In the genomic region with DNA sequence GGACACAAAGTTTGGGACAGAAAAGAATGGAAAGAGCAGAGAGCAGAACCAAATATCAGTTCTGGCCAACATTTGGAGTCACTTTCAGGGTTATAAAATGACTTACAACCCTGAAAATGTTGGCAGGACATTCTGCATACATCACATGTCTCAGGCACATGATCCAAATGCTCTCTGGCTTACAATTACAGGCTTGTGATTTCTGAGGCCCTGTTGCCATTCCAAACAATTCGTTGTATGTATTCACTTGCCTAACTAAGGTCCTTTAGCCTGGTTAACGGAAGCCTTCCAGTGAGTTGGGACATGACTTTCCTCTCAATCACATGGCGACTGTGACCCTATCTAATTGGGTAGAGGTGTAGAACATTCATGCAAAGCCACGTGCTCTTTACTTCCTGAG, we compare ENCODE assay signal across 12 mouse cellular contexts.
DNase-seq lines count a peak whose midpoint lies in the region; ATAC-seq and TF ChIP-seq lines count a peak whose summit lies in the region.
"Had no signal": no experiment of that assay in that cellular context is flagged by ENCODE, and none has a peak within 500 bp of the region (broad histone marks: within the 10 kb centered on the region; RNA-seq: fewer than 3 reads in every experiment).

No protein-coding gene starts in this region.

- H3K4me1 ChIP-seq in kidney, embryonic 15.5 days, result no peaks in the 10 kb centered on the region
- no peaks in the 10 kb centered on the region for H3K4me1 ChIP-seq in stomach, postnatal 0 days (replicated peaks; ENCODE audit: control insufficient read depth, insufficient read depth)
- H3K4me1 ChIP-seq in midbrain, embryonic 15.5 days, result no peaks in the 10 kb centered on the region
- H3K4me1 ChIP-seq: midbrain, embryonic 12.5 days had no signal

- no peak overlapping the region for H3K4me2 ChIP-seq in kidney, embryonic 15.5 days
- no peak overlapping the region for H3K4me2 ChIP-seq in stomach, postnatal 0 days (replicated peaks; ENCODE audit: low read depth)
- H3K4me2 ChIP-seq in midbrain, embryonic 15.5 days, result no peak overlapping the region
- H3K4me2 ChIP-seq: midbrain, embryonic 12.5 days had no signal

- ATAC-seq in kidney, embryonic 15.5 days (replicated peaks; ENCODE audit: low FRiP score), result no peak
- ATAC-seq in stomach, postnatal 0 days (ENCODE audit: low FRiP score, low TSS enrichment), result no peak
- no peak for ATAC-seq in midbrain, embryonic 15.5 days (replicated peaks)
- ATAC-seq: forebrain, embryonic 14.5 days; intestine, postnatal 0 days had no signal

- no peaks in the 10 kb centered on the region for H3K9me3 ChIP-seq in kidney, embryonic 15.5 days (replicated peaks)
- H3K9me3 ChIP-seq in stomach, postnatal 0 days (ENCODE audit: control insufficient read depth, low read length), result no peaks in the 10 kb centered on the region
- no peaks in the 10 kb centered on the region for H3K9me3 ChIP-seq in midbrain, embryonic 15.5 days
- H3K9me3 ChIP-seq: midbrain, embryonic 12.5 days had no signal

- H3K27me3 ChIP-seq in kidney, embryonic 15.5 days, result no peaks in the 10 kb centered on the region
- no peaks in the 10 kb centered on the region for H3K27me3 ChIP-seq in stomach, postnatal 0 days (ENCODE audit: control insufficient read depth, insufficient read depth, low read length)
- H3K27me3 ChIP-seq in midbrain, embryonic 15.5 days (replicated peaks), result no peaks in the 10 kb centered on the region
- H3K27me3 ChIP-seq: CH12.LX; midbrain, embryonic 12.5 days had no signal

- no peak overlapping the region for H3K9ac ChIP-seq in kidney, embryonic 15.5 days
- H3K9ac ChIP-seq in stomach, postnatal 0 days (ENCODE audit: low read length), result no peak overlapping the region
- no peak overlapping the region for H3K9ac ChIP-seq in midbrain, embryonic 15.5 days
- H3K9ac ChIP-seq: midbrain, embryonic 12.5 days had no signal

- WGBS in kidney, embryonic 15.5 days, result 81% methylated on average over 4 of the region's 4 CpGs
- 71% methylated on average over 4 of the region's 4 CpGs for WGBS in stomach, postnatal 0 days
- WGBS in midbrain, embryonic 15.5 days, result 87% methylated on average over 4 of the region's 4 CpGs

- no peak overlapping the region for H3K27ac ChIP-seq in kidney, embryonic 15.5 days
- 0 out of 2 replicates have a peak overlapping the region, but pooled peaks have one; percentile 18 for H3K27ac ChIP-seq in stomach, postnatal 0 days (replicated peaks)
- no peak overlapping the region for H3K27ac ChIP-seq in midbrain, embryonic 15.5 days
- H3K27ac ChIP-seq: midbrain, embryonic 12.5 days had no signal

- peak; percentile 21 for DNase-seq in kidney, adult 11 months
- peak; percentile 24 for DNase-seq in urinary bladder, postnatal 14 days (ENCODE audit: low spot score)
- no peak for DNase-seq in urinary bladder, adult 2 months (ENCODE audit: low spot score)
- DNase-seq in gastrocnemius, postnatal 36 days, result peak; percentile 15 to 20
- no peak for DNase-seq in stomach, postnatal 0 days (ENCODE audit: low spot score)
- no peak for DNase-seq in left cerebral cortex, postnatal 25 days (ENCODE audit: low spot score in 2 of 2)

- no peak for TF ChIP-seq CTCF in stomach, postnatal 0 days (IDR thresholded peaks at IDR 0.05; ENCODE audit: low read depth)

- TF ChIP-seq EP300 in stomach, postnatal 0 days (optimal IDR thresholded peaks at IDR 0.05), result no peak

- H3K4me3 ChIP-seq in kidney, embryonic 15.5 days (replicated peaks), result no peak overlapping the region
- no peak overlapping the region for H3K4me3 ChIP-seq in stomach, postnatal 0 days (ENCODE audit: low read depth, low read length)
- no peak overlapping the region for H3K4me3 ChIP-seq in midbrain, embryonic 15.5 days
- H3K4me3 ChIP-seq: midbrain, embryonic 12.5 days had no signal

- intact Hi-C loops in gastrocnemius, postnatal 36 days (cut with DNase I), result no loop called here
- intact Hi-C loops in left cerebral cortex, postnatal 25 days (cut with DNase I), result no loop called here

- no peaks in the 10 kb centered on the region for H3K36me3 ChIP-seq in kidney, embryonic 15.5 days
- H3K36me3 ChIP-seq in stomach, postnatal 0 days (ENCODE audit: control insufficient read depth, insufficient read depth, low read length), result no peaks in the 10 kb centered on the region
- no peaks in the 10 kb centered on the region for H3K36me3 ChIP-seq in midbrain, embryonic 15.5 days (replicated peaks)
- H3K36me3 ChIP-seq: midbrain, embryonic 12.5 days had no signal

Comparison
In these comparisons a context has a peak if more than half of its experiments do, and no peak if none do; other contexts are left out.
1. DNase-seq: peak in kidney, adult 11 months (single experiment), urinary bladder, postnatal 14 days (single experiment) and gastrocnemius, postnatal 36 days (2 of 2); none in urinary bladder, adult 2 months (single experiment), stomach, postnatal 0 days (single experiment) and left cerebral cortex, postnatal 25 days (0 of 2).